Mouse (Mus musculus) myocyte (in vitro differentiated cells): ENCODE measurements around the gene Tiam2. TPM values are rescaled to one million over a fixed set of nuclear protein-coding genes. Genes with fewer than 3 reads are reported as not detected.

Experiments
- H3K27me3 ChIP-seq: one replicate; pipeline ENCODE4 v1.6.1; 2011; ENCODE audit not compliant: control insufficient read depth, insufficient read depth, insufficient read length
- H3K36me3 ChIP-seq: one replicate; pipeline ENCODE4 v1.6.1; 2011; ENCODE audit not compliant: control insufficient read depth, insufficient read depth
- H3K4me2 ChIP-seq: one replicate; pipeline ENCODE4 v1.6.1; 2011; ENCODE audit warnings: low read depth, control low read depth
- H3K4me3 ChIP-seq: one replicate; pipeline ENCODE4 v1.5.1; 2011; ENCODE audit warnings: mild to moderate bottlenecking, control low read depth, moderate library complexity
- H3K79me2 ChIP-seq: one replicate; pipeline ENCODE4 v1.6.1; 2011; ENCODE audit not compliant: control insufficient read depth, insufficient read depth
- H3ac ChIP-seq: one replicate; pipeline ENCODE4 v1.6.1; 2011; ENCODE audit not compliant: control insufficient read depth, insufficient read length
- CEBPB ChIP-seq: IDR thresholded peaks from 2 replicates; pipeline ENCODE4 v1.6.1; 2011; ENCODE audit warnings: mild to moderate bottlenecking, moderate library complexity; ENCODE audit not compliant: poor library complexity, insufficient read depth, severe bottlenecking
- E2F4 ChIP-seq: IDR thresholded peaks from one replicate; pipeline ENCODE4 v1.6.1; 2011; ENCODE audit warnings: mild to moderate bottlenecking, control low read depth, moderate library complexity; ENCODE audit not compliant: insufficient read depth
- MAX ChIP-seq: IDR thresholded peaks from one replicate; pipeline ENCODE4 v1.6.1; 2011; ENCODE audit warnings: low read depth, mild to moderate bottlenecking, control low read depth
- MYOD1 ChIP-seq, 3 experiments: IDR thresholded peaks; one replicate each; pipeline ENCODE4 v1.6.1; 2011; ENCODE audit warnings: control low read depth in 2 of 3, low read depth in 2 of 3, mild to moderate bottlenecking in 2 of 3, moderate library complexity in 1 of 3; ENCODE audit not compliant: insufficient read length in 2 of 3, control insufficient read depth in 1 of 3
- MYOG ChIP-seq, 3 experiments: IDR thresholded peaks; one replicate each; pipeline ENCODE4 v1.6.1; 2011; ENCODE audit warnings: control low read depth in 2 of 3, low read depth in 2 of 3, mild to moderate bottlenecking in 2 of 3; ENCODE audit not compliant: insufficient read length in 2 of 3, control insufficient read depth in 1 of 3, insufficient read depth in 1 of 3
- POLR2A ChIP-seq: IDR thresholded peaks from one replicate; pipeline ENCODE4 v1.6.1; 2011; ENCODE audit warnings: low read depth, mild to moderate bottlenecking, control low read depth, moderate library complexity; ENCODE audit not compliant: insufficient read length
- POLR2AphosphoS2 ChIP-seq: IDR thresholded peaks from one replicate; pipeline ENCODE4 v1.6.1; 2011; ENCODE audit warnings: low read depth, control low read depth; ENCODE audit not compliant: insufficient read length
- REST ChIP-seq: IDR thresholded peaks from one replicate; pipeline ENCODE4 v1.6.1; 2011; ENCODE audit warnings: mild to moderate bottlenecking, control low read depth, moderate library complexity; ENCODE audit not compliant: insufficient read depth, insufficient read length
- SRF ChIP-seq: IDR thresholded peaks from one replicate; pipeline ENCODE4 v1.6.1; 2011; ENCODE audit warnings: low read depth; ENCODE audit not compliant: control insufficient read depth, insufficient read length
- TCF12 ChIP-seq: IDR thresholded peaks from one replicate; pipeline ENCODE4 v1.6.1; 2011; ENCODE audit warnings: mild to moderate bottlenecking, control low read depth; ENCODE audit not compliant: poor library complexity, insufficient read depth, severe bottlenecking
- TCF3 ChIP-seq: IDR thresholded peaks from one replicate; pipeline ENCODE4 v1.6.1; 2011; ENCODE audit warnings: low read depth, control low read depth; ENCODE audit not compliant: insufficient read length
- USF1 ChIP-seq: IDR thresholded peaks from one replicate; pipeline ENCODE4 v1.6.1; 2011; ENCODE audit warnings: low read depth, mild to moderate bottlenecking, control low read depth, moderate library complexity
- polyA plus RNA-seq: library from polyadenylated mRNA; unstranded; fragments of >200 nt; fragmentation: generic; extraction: Trizol; gene quantifications from one replicate; pipeline ENCODE4 v1.2.1, GENCODE M21; 2012; ENCODE audit warnings: missing spikeins

Gene Tiam2
- polyA plus RNA-seq, 1 experiment = 7.8 TPM

DNA sequence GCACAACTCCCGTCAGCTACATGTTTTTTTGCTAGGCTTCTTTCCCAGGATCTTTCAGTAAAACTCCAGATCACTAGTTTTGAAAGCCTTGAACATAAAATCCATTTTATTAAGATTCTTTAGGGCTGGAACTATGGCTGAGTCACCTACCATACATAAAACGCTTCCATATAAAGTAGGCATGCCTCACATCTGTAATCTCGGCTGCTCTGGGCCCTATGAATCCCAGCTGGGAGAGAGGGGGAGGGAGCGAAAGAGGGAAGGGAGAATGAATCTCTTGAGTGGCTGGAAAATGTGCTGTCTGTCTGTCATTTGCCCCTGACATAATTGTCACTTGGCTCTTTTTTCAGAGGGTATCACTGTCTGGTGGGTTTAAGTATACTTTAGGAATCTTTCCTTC lies 139.5 kb downstream of the Tiam2 start:
- Histone ChIP-seq H3K4me3 (no peak overlapping the region), H3K79me2 (peaks cover 4% of the 10 kb centered on the region), H3K27me3 (no peaks in the 10 kb centered on the region), H3K36me3 (peaks cover 11% of the 10 kb centered on the region), H3K4me2 (no peak overlapping the region), H3ac (no peak overlapping the region)
- no peak for TF ChIP-seq TCF3
- TF ChIP-seq TCF12 = no peak
- TF ChIP-seq CEBPB = no peak

DNA sequence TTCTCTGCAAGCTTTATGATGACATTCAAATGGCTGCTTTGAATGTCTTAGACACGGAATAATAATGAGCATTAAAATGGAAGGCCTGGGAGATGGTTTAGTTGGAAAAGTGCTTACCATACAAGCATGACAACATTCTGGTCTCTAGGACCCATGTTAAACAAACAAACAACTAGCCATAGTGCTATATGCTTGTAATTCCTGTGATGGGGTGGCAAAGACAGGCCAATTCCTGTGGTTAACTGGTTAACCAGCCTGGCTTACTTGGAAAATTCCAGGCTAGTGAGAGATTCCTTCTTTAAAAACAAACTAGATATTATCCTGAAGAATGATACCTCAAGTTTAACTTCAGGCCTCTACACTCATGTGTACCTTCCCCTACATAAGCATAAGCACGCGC lies 140.3 kb downstream of the Tiam2 start:
- Histone ChIP-seq H3ac (no peak overlapping the region), H3K36me3 (peaks cover 9% of the 10 kb centered on the region), H3K4me3 (no peak overlapping the region), H3K79me2 (peaks cover 4% of the 10 kb centered on the region), H3K4me2 (peak overlapping the region; percentile 19), H3K27me3 (no peaks in the 10 kb centered on the region)
- no peak for TF ChIP-seq USF1
- no peak for TF ChIP-seq TCF3
- TF ChIP-seq E2F4 = no peak
- no peak for TF ChIP-seq POLR2AphosphoS2
- TF ChIP-seq TCF12 = no peak
- no peak for TF ChIP-seq MYOG (IDR thresholded peaks at IDR 0.05; ENCODE audit: control insufficient read depth in 1 of 3, insufficient read depth in 1 of 3, insufficient read length in 2 of 3, low read depth in 2 of 3)
- no peak for TF ChIP-seq MAX
- no peak for TF ChIP-seq CEBPB
- no peak for TF ChIP-seq POLR2A

DNA sequence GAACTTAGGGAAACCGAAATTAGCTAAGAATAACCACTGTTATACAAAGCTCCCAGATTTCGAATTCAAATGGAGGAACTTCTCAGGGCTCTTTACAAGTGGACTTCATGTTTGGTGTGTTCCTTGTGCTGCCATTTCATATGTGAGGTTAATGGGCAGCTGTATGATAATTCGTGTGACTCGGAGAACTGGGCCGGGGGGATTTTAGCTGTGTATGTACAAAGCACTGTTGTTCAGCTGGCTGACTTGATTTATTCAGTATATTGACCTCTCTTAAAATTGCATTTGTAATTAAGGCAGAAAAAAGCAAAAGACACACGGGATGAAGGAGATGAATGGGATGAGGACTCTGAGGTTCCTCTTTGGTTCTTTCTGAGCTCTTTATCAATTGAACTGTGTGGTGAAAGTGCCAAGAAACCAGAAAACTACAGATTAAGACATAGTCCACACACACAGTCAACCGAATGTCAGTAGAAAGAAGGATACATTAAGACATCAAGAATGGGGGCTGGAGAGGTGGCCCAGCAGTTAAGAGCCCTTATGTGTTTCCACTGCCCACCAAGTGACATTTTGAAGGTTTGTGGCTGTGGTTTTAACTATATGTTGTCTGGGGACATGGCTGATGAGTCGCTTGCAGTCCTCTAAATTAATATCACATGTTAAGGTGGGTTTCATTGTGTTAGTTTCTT lies 141.4 kb downstream of the Tiam2 start:
- no peaks in the 10 kb centered on the region for H3K27me3 ChIP-seq
- H3K36me3 ChIP-seq = peaks cover 9% of the 10 kb centered on the region
- no peak overlapping the region for H3ac ChIP-seq
- TF ChIP-seq SRF (no peak), TCF12 (no peak), MYOG (IDR thresholded peaks at IDR 0.05; ENCODE audit: control insufficient read depth in 1 of 3, insufficient read depth in 1 of 3, insufficient read length in 2 of 3, low read depth in 2 of 3) (no peak), POLR2AphosphoS2 (no peak), MYOD1 (IDR thresholded peaks at IDR 0.05; ENCODE audit: control insufficient read depth in 1 of 3, insufficient read length in 2 of 3, low read depth in 2 of 3) (no peak), POLR2A (no peak), USF1 (no peak), TCF3 (no peak), E2F4 (no peak)
- H3K79me2 ChIP-seq = peaks cover 4% of the 10 kb centered on the region
- H3K4me3 ChIP-seq = no peak overlapping the region
- no peak overlapping the region for H3K4me2 ChIP-seq

DNA sequence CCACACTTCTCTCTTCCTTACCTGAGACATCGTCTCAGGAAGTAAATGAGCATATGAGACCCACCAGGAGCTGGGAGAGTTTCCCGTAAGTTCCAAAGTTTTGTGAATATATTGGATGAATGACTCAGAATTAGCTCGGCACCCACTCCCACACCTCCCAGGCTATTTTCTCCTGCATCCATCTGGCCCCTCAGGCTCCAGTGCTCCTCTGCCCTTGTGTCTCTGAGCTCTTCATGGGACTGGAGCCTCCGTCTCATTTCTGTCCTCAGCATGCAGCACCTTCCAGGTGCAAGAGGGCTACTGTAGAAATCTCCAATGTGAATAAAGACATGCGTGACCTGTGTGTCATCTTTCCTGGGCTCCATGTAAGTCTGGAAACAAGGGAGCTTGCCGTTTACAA lies 145.6 kb downstream of the Tiam2 start:
- H3K4me3 ChIP-seq = no peak overlapping the region
- H3K79me2 ChIP-seq = no peaks in the 10 kb centered on the region
- H3K36me3 ChIP-seq = peaks cover 9% of the 10 kb centered on the region
- no peak overlapping the region for H3ac ChIP-seq
- TF ChIP-seq MAX (no peak), E2F4 (no peak), TCF12 (no peak), MYOG (IDR thresholded peaks at IDR 0.05; ENCODE audit: control insufficient read depth in 1 of 3, insufficient read depth in 1 of 3, insufficient read length in 2 of 3, low read depth in 2 of 3) (no peak), CEBPB (no peak), MYOD1 (IDR thresholded peaks at IDR 0.05; ENCODE audit: control insufficient read depth in 1 of 3, insufficient read length in 2 of 3, low read depth in 2 of 3) (no peak), REST (no peak), TCF3 (no peak), USF1 (no peak), POLR2AphosphoS2 (no peak), SRF (no peak)
- no peaks in the 10 kb centered on the region for H3K27me3 ChIP-seq
- no peak overlapping the region for H3K4me2 ChIP-seq

DNA sequence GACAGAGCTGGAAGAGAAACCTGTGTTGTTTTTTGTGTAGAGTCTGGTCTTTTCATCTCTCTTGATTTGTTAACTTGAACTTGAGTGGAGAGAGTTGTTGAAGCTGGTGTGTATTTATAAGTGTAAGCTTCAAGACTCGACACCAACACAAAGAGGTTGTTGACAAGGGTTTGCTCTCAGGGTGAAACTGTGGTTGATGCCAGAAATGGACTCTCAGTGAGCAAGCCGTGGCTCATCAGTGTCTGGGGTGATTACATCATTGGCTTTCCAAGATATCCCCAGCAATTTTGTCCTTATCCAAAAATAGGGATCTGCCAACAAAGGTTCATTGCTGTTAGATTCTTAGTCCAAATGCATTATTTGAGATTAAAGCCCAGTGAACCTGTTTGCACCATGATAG lies 150.2 kb downstream of the Tiam2 start:
- Histone ChIP-seq H3K36me3 (peaks cover 26% of the 10 kb centered on the region), H3K4me2 (no peak overlapping the region), H3K79me2 (no peaks in the 10 kb centered on the region), H3K4me3 (no peak overlapping the region), H3K27me3 (no peaks in the 10 kb centered on the region), H3ac (no peak overlapping the region)
- TF ChIP-seq E2F4 (no peak), SRF (no peak), MAX (no peak), MYOD1 (IDR thresholded peaks at IDR 0.05; ENCODE audit: control insufficient read depth in 1 of 3, insufficient read length in 2 of 3, low read depth in 2 of 3) (no peak), TCF3 (no peak), POLR2AphosphoS2 (no peak), POLR2A (no peak), TCF12 (no peak), MYOG (IDR thresholded peaks at IDR 0.05; ENCODE audit: control insufficient read depth in 1 of 3, insufficient read depth in 1 of 3, insufficient read length in 2 of 3, low read depth in 2 of 3) (no peak), CEBPB (no peak), USF1 (no peak), REST (no peak)
